Mouse (Mus musculus): ENCODE results near the gene Cpsf2.

GRCm38 (mm10) chr12:101982977-101983376 is 7.2 kb downstream of the Cpsf2 start:
- TF ChIP-seq CTCF (IDR thresholded peaks at IDR 0.05; ENCODE audit: borderline replicate concordance, extremely low read depth, insufficient read depth, insufficient read length), result no peak
- no peak for TF ChIP-seq POLR2A (IDR thresholded peaks at IDR 0.05; ENCODE audit: borderline replicate concordance, extremely low read depth, insufficient read depth, insufficient read length, poor library complexity, severe bottlenecking)

Measured in brain, embryonic 14.5 days (tissue).